Mouse (Mus musculus) testis, adult 2 months (tissue): Measurements from ENCODE around the gene Mgat5. TPM values are rescaled to one million over a fixed set of nuclear protein-coding genes. Genes with fewer than 3 reads are reported as not detected.

ENCODE experiments used
- H3K27ac ChIP-seq: fragments of 200-500 bp; 2 replicates; pipeline ENCODE4 v1.5.1; 2012; ENCODE audit warnings: low read depth, low read length; ENCODE audit not compliant: control insufficient read depth, insufficient read depth
- H3K27me3 ChIP-seq: fragments of 200-500 bp; 2 replicates; pipeline ENCODE4 v1.6.1; 2012; ENCODE audit warnings: mild to moderate bottlenecking, low read length, moderate library complexity; ENCODE audit not compliant: control insufficient read depth, insufficient read depth
- H3K36me3 ChIP-seq: fragments of 200-500 bp; 2 replicates; pipeline ENCODE4 v1.6.1; 2012; ENCODE audit warnings: mild to moderate bottlenecking, low read length; ENCODE audit not compliant: control insufficient read depth, insufficient read depth
- H3K4me1 ChIP-seq: fragments of 200-500 bp; 2 replicates; pipeline ENCODE4 v1.6.1; 2012; ENCODE audit warnings: low read length; ENCODE audit not compliant: control insufficient read depth, insufficient read depth
- H3K4me3 ChIP-seq: fragments of 200-500 bp; 2 replicates; pipeline ENCODE4 v1.5.1; 2012; ENCODE audit warnings: low read depth, mild to moderate bottlenecking, low read length, moderate library complexity, mixed read lengths; ENCODE audit not compliant: control insufficient read depth
- CTCF ChIP-seq: fragments of 200-500 bp; IDR thresholded peaks from 2 replicates; pipeline ENCODE4 v1.5.1; 2012; ENCODE audit warnings: low read depth, mild to moderate bottlenecking, inconsistent platforms, low read length, moderate library complexity; ENCODE audit not compliant: control insufficient read depth, insufficient read depth, insufficient replicate concordance
- POLR2A ChIP-seq: fragments of 200-500 bp; IDR thresholded peaks from 2 replicates; pipeline ENCODE4 v1.6.1; 2012; ENCODE audit warnings: low read depth, mild to moderate bottlenecking, inconsistent platforms, low read length, moderate library complexity; ENCODE audit not compliant: control insufficient read depth
- polyA plus RNA-seq: library from polyadenylated mRNA; depleted of rRNA; stranded (reverse); fragments of >200 nt; gene quantifications from 2 replicates; pipeline ENCODE4 v1.2.3, GENCODE M21; 2012

The Mgat5 gene
- polyA plus RNA-seq, 1 experiment = 16.2 TPM

DNA sequence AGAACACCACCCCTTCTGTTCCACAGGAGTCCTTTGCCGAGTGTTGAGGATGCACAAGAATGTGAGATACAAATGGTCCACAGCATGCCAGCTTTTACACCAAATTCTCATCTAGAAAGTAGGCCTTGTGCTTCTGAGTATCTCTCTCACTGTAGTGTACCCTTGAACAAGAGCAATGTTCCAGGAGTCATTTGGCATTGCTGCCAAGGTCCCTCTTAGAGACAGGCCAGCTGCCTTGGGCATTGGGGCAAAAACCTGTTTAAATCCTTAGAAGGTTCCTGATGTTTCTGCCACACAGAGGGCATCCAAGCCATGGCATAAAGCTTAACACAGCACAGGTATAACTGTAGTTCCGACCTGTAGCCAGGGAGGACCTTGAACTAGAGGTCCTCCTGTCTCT lies 189.9 kb downstream of the Mgat5 start:
- no peaks in the 10 kb centered on the region; the same call in 1 of the 2 replicates for H3K36me3 ChIP-seq

DNA sequence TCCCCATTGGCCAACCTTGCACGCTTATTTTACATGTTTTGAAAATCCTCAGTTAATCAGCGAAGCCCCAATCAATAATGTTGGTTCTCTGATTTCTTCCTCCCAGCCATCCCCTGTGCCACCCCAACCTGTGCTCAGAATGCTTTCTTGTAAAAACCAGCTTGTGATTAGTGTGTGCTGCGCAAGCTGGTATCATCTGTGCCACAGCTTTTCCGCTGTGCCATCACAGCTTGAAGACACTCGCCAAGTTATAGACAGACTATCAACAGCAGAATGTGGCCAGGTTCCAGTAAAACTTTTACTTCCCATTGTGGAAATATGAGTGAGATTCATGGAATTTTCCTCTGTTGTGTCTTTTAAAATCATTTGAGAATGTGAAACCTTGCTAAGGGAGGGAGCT lies 190.9 kb downstream of the Mgat5 start:
- no peak overlapping the region for H3K4me3 ChIP-seq
- H3K36me3 ChIP-seq = no peaks in the 10 kb centered on the region; the same call in 1 of the 2 replicates
- no peak overlapping the region for H3K27ac ChIP-seq
- H3K27me3 ChIP-seq = no peaks in the 10 kb centered on the region
- TF ChIP-seq CTCF = no peak
- TF ChIP-seq POLR2A = no peak
- no peaks in the 10 kb centered on the region; the same call in 1 of the 2 replicates for H3K4me1 ChIP-seq

More for the DNA sequence above, 189.9 kb downstream of the Mgat5 start:
- TF ChIP-seq CTCF (no peak), POLR2A (no peak)
- Histone ChIP-seq H3K27me3 (no peaks in the 10 kb centered on the region), H3K4me3 (no peak overlapping the region), H3K27ac (no peak overlapping the region), H3K4me1 (no peaks in the 10 kb centered on the region; the same call in 1 of the 2 replicates)

DNA sequence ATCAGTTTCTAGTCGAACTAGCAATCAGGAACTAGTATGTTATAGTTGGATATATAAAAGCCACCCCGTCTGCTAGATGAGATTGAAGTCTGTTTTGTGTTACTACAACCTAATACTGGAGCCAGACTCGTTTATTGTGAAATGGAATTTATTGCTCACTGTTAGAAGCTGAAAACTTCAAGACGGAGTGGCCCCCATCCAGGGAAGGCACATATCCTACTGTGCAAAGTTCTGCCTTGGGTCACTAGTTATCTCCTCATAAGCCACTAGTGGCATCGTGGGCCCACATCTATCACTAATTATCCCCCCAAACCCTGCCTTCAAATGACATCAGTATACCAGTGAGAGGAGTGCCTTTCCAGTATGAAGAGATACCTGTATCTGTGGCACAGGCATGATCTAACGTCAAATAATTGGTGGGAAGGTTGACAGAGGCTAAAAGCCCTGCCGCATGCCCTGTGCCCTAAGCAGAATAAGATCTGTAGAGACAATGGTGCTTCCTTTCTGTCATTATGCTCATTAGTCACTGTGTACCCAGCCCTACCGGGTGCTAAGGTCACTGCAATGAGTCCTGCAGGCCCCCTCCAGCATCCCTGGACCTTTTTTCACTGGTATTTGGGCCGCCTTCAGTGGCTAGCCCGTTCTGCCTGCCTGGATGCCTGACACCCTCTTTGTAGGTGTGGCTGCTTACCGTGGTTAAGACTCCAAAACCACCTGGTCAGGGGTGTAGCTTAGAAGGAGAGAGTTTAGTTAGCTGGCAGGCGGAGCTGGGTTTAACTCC lies 191.9 kb downstream of the Mgat5 start:
- Histone ChIP-seq H3K4me3 (no peak overlapping the region), H3K36me3 (no peaks in the 10 kb centered on the region; the same call in 1 of the 2 replicates), H3K27me3 (no peaks in the 10 kb centered on the region), H3K27ac (no peak overlapping the region), H3K4me1 (no peaks in the 10 kb centered on the region)
- no peak for TF ChIP-seq CTCF
- TF ChIP-seq POLR2A = no peak

DNA sequence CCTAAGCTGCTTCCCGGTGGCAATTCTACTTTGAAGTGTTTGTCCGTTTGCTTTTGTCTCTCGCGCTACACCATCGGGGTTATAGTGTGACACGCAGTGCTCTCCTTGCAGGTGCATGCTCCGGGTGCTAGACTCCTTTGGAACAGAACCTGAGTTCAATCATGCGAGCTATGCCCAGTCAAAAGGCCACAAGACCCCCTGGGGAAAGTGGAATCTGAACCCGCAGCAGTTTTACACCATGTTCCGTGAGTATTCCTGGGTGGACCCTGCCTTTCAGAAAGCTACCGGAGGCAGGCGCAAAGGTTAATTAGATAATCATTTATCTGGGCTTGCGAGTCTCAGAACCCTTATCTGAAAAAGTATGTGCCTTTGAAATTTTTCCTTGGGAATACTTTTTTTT lies 192.6 kb downstream of the Mgat5 start:
- H3K4me3 ChIP-seq = no peak overlapping the region
- no peaks in the 10 kb centered on the region for H3K4me1 ChIP-seq
- H3K27me3 ChIP-seq = no peaks in the 10 kb centered on the region
- no peak for TF ChIP-seq POLR2A
- no peak for TF ChIP-seq CTCF
- H3K36me3 ChIP-seq = no peaks in the 10 kb centered on the region; the same call in 1 of the 2 replicates
- no peak overlapping the region for H3K27ac ChIP-seq

DNA sequence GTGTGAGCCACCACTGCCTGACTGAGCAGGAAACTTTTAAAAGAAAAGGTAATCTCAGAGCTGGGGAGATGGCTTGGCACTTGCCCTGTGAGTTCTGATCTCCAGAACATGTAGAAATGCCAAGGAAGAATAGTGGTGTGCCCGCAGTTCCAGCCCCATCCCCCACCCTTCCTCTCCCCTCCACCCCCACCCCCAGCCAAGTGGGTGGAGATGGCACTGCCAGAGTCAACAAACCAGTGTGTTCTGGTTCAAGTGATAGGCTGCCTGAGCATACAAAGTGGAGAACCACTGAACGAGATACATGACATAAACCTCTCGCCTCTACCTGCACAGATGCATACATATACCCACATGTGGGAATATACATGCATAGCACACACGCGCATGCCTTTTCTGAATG lies 193.4 kb downstream of the Mgat5 start:
- no peaks in the 10 kb centered on the region for H3K4me1 ChIP-seq
- no peaks in the 10 kb centered on the region; the same call in 1 of the 2 replicates for H3K36me3 ChIP-seq
- no peak for TF ChIP-seq CTCF
- no peak for TF ChIP-seq POLR2A
- H3K27ac ChIP-seq = no peak overlapping the region
- no peaks in the 10 kb centered on the region for H3K27me3 ChIP-seq
- H3K4me3 ChIP-seq = no peak overlapping the region

DNA sequence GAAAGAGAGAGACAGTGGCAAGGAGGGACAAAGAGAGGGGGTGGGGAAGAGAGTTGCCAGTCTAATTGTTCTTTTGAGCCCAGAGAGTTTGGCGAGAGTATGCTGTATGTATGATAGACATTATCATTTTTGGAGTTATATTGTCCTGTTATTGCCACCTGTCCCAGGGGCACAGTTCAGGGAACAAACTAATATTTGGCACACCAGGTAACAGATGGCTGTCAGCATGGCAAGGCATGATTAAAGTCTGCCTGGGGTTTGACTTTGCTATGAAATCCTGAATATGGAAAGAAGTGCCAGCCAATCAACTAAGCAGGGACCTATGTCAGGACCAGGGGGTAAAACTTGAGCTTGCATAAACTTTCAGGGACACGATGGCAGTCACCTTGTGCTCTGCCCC lies 195.4 kb downstream of the Mgat5 start:
- Histone ChIP-seq H3K27me3 (no peaks in the 10 kb centered on the region), H3K36me3 (no peaks in the 10 kb centered on the region; the same call in 1 of the 2 replicates), H3K4me3 (no peak overlapping the region), H3K4me1 (no peaks in the 10 kb centered on the region), H3K27ac (no peak overlapping the region)
- TF ChIP-seq CTCF (no peak), POLR2A (no peak)

DNA sequence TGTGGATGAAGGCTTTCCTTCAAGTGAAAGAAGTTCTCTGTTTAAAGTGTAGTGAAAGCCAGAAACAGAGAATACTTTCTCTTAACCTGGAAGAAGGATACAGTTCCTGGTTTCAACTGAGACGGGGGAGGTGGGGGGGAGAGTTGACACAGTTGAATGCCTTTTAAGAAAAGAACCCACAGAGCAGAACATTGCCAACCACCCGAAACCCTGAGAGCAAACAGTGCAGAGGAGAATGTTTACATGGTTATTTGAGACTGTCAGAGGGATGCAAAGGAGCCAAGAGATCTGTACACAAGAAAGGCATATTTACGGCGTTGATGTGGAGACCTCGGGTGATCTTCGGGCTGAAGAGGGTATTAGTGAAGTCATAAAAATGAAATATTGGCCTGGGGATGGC lies 195.9 kb downstream of the Mgat5 start:
- Histone ChIP-seq H3K27me3 (no peaks in the 10 kb centered on the region), H3K4me3 (no peak overlapping the region), H3K36me3 (no peaks in the 10 kb centered on the region; the same call in 1 of the 2 replicates), H3K4me1 (no peaks in the 10 kb centered on the region), H3K27ac (no peak overlapping the region)
- TF ChIP-seq POLR2A = no peak
- no peak for TF ChIP-seq CTCF
